Mouse (Mus musculus) liver, embryonic 14.5 days (tissue): Measurements from ENCODE around the gene Oas1h.

Source experiments
- CTCF ChIP-seq: IDR thresholded peaks from 2 replicates; pipeline ENCODE4 v1.5.1; 2016; ENCODE audit warnings: antibody characterized with exemption, low read depth, control low read depth
- EP300 ChIP-seq: IDR thresholded peaks from 2 replicates; pipeline ENCODE4 v1.6.1; 2016; ENCODE audit warnings: antibody characterized with exemption, low read depth

DNA sequence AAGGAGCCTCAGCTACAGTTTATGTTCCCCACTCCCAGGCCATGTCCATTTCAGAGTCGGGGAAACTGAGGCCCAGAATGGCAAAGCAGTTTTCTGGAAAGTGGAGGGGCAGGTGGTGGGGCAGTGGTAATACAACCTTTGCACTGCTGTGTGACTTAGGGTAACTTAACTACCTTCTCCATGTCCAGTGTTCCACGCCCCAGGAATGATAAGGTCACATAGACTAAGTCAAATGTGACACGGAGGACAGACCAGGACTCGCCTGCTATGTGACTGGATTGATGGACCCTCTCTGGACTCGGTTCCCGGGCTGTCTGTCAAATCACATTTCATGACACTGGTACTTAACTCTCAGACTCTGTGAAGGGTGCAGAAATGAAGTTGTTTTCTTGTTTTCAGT lies 48.2 kb upstream of the Oas1h start:
- TF ChIP-seq CTCF: no peak
- TF ChIP-seq EP300: no peak
